Mouse (Mus musculus) ES-E14 (cell line): ENCODE measurements around the gene Lama2.

Experiments used
- ZC3H11A ChIP-seq: IDR thresholded peaks from 2 replicates; pipeline ENCODE4 v1.6.1; 2012; ENCODE audit warnings: low read depth, mild to moderate bottlenecking, inconsistent platforms, low read length, borderline replicate concordance
- ZNF384 ChIP-seq: IDR thresholded peaks from 2 replicates; pipeline ENCODE4 v1.6.1; 2012; ENCODE audit warnings: low read depth, low read length, inconsistent platforms

DNA sequence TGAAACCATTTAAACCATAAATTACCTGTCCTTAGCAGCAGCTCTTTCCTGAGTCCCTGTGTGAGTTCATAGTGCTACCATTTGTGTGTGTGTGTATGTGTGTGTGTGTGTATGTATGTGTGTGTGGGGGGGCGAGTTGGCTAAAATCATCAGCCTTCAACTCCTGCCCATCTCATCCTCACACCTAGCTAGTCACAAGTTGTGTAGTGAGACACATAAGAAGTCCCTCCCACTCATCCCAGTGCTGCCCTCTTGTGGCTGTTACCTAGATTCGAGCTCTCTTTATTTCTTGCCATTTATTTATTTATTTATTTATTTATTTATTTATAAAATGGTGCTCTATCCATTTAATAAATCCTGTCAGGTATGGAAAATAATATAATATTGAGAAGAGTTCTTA is 457.2 kb downstream of the Lama2 start:
- TF ChIP-seq ZC3H11A, result no peak; the same call in 1 of the 2 replicates
- TF ChIP-seq ZNF384, result no peak
